19 mouse cellular contexts compared by ENCODE assay signal in genomic region chr10:10325560-10325959, GRCm38 (mm10).
DNase-seq lines count a peak whose midpoint lies in the region; TF ChIP-seq lines count a peak whose summit lies in the region.
"Had no signal": no experiment of that assay in that cellular context is flagged by ENCODE, and none has a peak within 500 bp of the region (broad histone marks: within the 10 kb centered on the region; RNA-seq: fewer than 3 reads in every experiment).

No protein-coding gene starts in this region.

- 11% methylated on average over 2 of the region's 2 CpGs for WGBS in cerebellum, adult 2 months
- 86% methylated on average over 2 of the region's 2 CpGs for WGBS in hindbrain, embryonic 10.5 days

- no peak for TF ChIP-seq CTCF in cerebellum, adult 2 months (IDR thresholded peaks at IDR 0.05; ENCODE audit: borderline replicate concordance, insufficient read depth, low read depth, low read length)

- intact Hi-C loops in heart, postnatal 10 days (cut with DNase I): no loop called here
- intact Hi-C loops in heart, postnatal 25 days (cut with DNase I): no loop called here
- intact Hi-C loops in left cerebral cortex, postnatal 36 days (cut with DNase I): no loop called here

- H3K4me1 ChIP-seq in cerebellum, adult 2 months (ENCODE audit: control insufficient read depth, insufficient read depth, low read length): no peaks in the 10 kb centered on the region
- H3K4me1 ChIP-seq in hindbrain, embryonic 10.5 days (replicated peaks): 0 out of 2 replicates have a peak, but pooled peaks cover 5% of the 10 kb centered on the region
- H3K4me1 ChIP-seq: neural tube, embryonic 13.5 days had no signal

- H3K9me3 ChIP-seq in hindbrain, embryonic 10.5 days: no peaks in the 10 kb centered on the region
- H3K9me3 ChIP-seq: limb, embryonic 15.5 days; neural tube, embryonic 13.5 days had no signal

- no peak overlapping the region for H3K4me3 ChIP-seq in cerebellum, adult 2 months (replicated peaks; ENCODE audit: insufficient read depth, low read depth, low read length)
- H3K4me3 ChIP-seq in hindbrain, embryonic 10.5 days: no peak overlapping the region
- H3K4me3 ChIP-seq: limb, embryonic 15.5 days; neural tube, embryonic 13.5 days had no signal

- DNase-seq in cerebellum, adult 2 months: peak; percentile 16 to 28
- DNase-seq in cerebellum, adult 11 months: no peak
- peak; percentile 20 to 21 for DNase-seq in heart, postnatal 10 days
- DNase-seq in heart, postnatal 25 days (ENCODE audit: low spot score): no peak
- DNase-seq in 3T3-L1 (ENCODE audit: low read depth, low spot score): peak; percentile 79
- DNase-seq in left cerebral cortex, postnatal 36 days (ENCODE audit: low spot score in 2 of 2): peak; percentile 31 to 35
- DNase-seq in B cell, adult 2 months: no peak
- DNase-seq in hindbrain, embryonic 10.5 days (ENCODE audit: low spot score): no peak
- DNase-seq: adrenal gland, postnatal 25 days; cerebellum, postnatal 36 days; forebrain, postnatal 0 days; kidney, adult 2 months; kidney, postnatal 25 days; layer of hippocampus, postnatal 36 days; lung, embryonic 14.5 days; thymus, postnatal 25 days had no signal

- TF ChIP-seq POLR2A in cerebellum, adult 2 months (IDR thresholded peaks at IDR 0.05; ENCODE audit: borderline replicate concordance, insufficient read depth, low read length): no peak

- H3K27me3 ChIP-seq in cerebellum, adult 2 months (ENCODE audit: control insufficient read depth, insufficient read depth, low read length): no peaks in the 10 kb centered on the region
- H3K27me3 ChIP-seq in hindbrain, embryonic 10.5 days (ENCODE audit: insufficient read depth, poor library complexity, severe bottlenecking): no peaks in the 10 kb centered on the region
- H3K27me3 ChIP-seq: limb, embryonic 15.5 days; neural tube, embryonic 13.5 days had no signal

- no peaks in the 10 kb centered on the region for H3K36me3 ChIP-seq in hindbrain, embryonic 10.5 days
- H3K36me3 ChIP-seq: limb, embryonic 15.5 days; neural tube, embryonic 13.5 days had no signal

- H3K27ac ChIP-seq in cerebellum, adult 2 months (ENCODE audit: insufficient read depth, low read length): no peak overlapping the region
- H3K27ac ChIP-seq in hindbrain, embryonic 10.5 days: no peak overlapping the region
- H3K27ac ChIP-seq: limb, embryonic 15.5 days; neural tube, embryonic 13.5 days; stomach, postnatal 0 days had no signal

Comparison
In these comparisons a context has a peak if more than half of its experiments do, and no peak if none do; other contexts are left out.
1. DNase-seq: peak in cerebellum, adult 2 months (2 of 2), heart, postnatal 10 days (2 of 2), 3T3-L1 (single experiment) and left cerebral cortex, postnatal 36 days (2 of 2); none in cerebellum, adult 11 months (single experiment), heart, postnatal 25 days (single experiment), B cell, adult 2 months (0 of 2) and hindbrain, embryonic 10.5 days (single experiment).